Comparison of ENCODE assay signal across 9 mouse cellular contexts in the genomic region with DNA sequence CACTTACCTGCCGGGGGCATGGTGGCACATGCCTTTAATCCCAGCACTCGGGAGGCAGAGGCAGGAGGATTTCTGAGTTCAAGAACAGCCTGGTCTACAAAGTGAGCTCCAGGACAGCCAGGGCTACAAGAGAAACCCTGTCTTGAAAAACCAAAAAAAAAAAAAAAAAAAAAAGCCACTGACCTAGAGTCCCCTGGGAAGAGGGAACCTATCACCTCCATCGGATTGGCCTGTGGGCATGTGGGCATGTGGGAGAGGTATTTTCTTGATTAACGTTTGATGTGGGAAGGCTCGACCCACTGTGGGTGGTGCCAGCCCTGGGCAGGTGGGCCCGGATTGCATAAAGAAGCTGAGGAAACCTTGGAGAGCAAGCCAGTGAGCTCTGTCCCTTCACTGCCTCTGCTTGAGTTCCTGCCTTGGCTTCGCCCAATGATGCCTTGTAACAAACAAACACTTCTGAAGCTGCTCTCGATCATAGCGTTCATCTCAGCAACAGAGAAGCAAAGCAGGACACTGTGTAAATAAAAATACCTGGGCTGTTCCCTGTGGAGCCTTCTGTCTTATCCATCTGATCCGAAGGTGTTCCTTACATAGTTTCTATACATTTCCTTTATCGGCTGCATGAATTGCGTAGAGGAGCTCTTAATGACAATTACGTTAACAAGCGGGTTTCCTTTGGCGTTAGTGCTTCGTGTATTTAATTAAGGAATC.
DNase-seq lines count a peak whose midpoint lies in the region; ATAC-seq and TF ChIP-seq lines count a peak whose summit lies in the region.
"Had no signal": no experiment of that assay in that cellular context is flagged by ENCODE, and none has a peak within 500 bp of the region (broad histone marks: within the 10 kb centered on the region; RNA-seq: fewer than 3 reads in every experiment).

No protein-coding gene starts in this region.

- ATAC-seq in forebrain, embryonic 11.5 days (replicated peaks; ENCODE audit: low FRiP score): no peak
- ATAC-seq in limb, embryonic 14.5 days (ENCODE audit: low FRiP score, low read depth): no peak

- H3K4me3 ChIP-seq in liver, adult 2 months (ENCODE audit: insufficient read depth, low read depth, low read length): no peak overlapping the region
- H3K4me3 ChIP-seq in forebrain, embryonic 11.5 days (ENCODE audit: low read depth, low read length): no peak overlapping the region
- H3K4me3 ChIP-seq in limb, embryonic 14.5 days (replicated peaks; ENCODE audit: low read length): 0 out of 2 replicates have a peak overlapping the region, but pooled peaks have one; percentile 56

- H3K4me1 ChIP-seq in liver, adult 2 months (ENCODE audit: control insufficient read depth, insufficient read depth, low read length): peaks cover 26% of the 10 kb centered on the region
- peaks cover 6% of the 10 kb centered on the region; the same call in 1 of the 2 replicates for H3K4me1 ChIP-seq in forebrain, embryonic 11.5 days (replicated peaks; ENCODE audit: control insufficient read depth, insufficient read depth, low read length)
- H3K4me1 ChIP-seq in limb, embryonic 14.5 days (ENCODE audit: control insufficient read depth, insufficient read depth, low read length): peaks cover 17% of the 10 kb centered on the region

- TF ChIP-seq CTCF in liver, adult 2 months (IDR thresholded peaks at IDR 0.05; ENCODE audit: low read depth, low read length): no peak

- no peak overlapping the region; the same call in 1 of the 2 replicates for H3K27ac ChIP-seq in liver, adult 2 months (replicated peaks; ENCODE audit: insufficient read depth, low read depth, low read length)
- no peak overlapping the region for H3K27ac ChIP-seq in forebrain, embryonic 11.5 days (ENCODE audit: low read depth, low read length)
- H3K27ac ChIP-seq in limb, embryonic 14.5 days (replicated peaks; ENCODE audit: low read depth, low read length): no peak overlapping the region

- H3K9ac ChIP-seq in liver, adult 2 months (ENCODE audit: low read depth, low read length): no peak overlapping the region
- no peak overlapping the region for H3K9ac ChIP-seq in forebrain, embryonic 11.5 days (ENCODE audit: low read length)
- H3K9ac ChIP-seq in limb, embryonic 14.5 days (ENCODE audit: low read depth, low read length, severe bottlenecking): no peak overlapping the region

- peak overlapping the region; percentile 82; the same call in 1 of the 2 replicates for H3K4me2 ChIP-seq in forebrain, embryonic 11.5 days (ENCODE audit: low read depth, low read length, severe bottlenecking)
- peak overlapping the region; percentile 92; the same call in 1 of the 2 replicates for H3K4me2 ChIP-seq in limb, embryonic 14.5 days (replicated peaks; ENCODE audit: low read depth, low read length, severe bottlenecking)

- no peaks in the 10 kb centered on the region for H3K36me3 ChIP-seq in liver, adult 2 months (ENCODE audit: control insufficient read depth, insufficient read depth, low read length)
- H3K36me3 ChIP-seq in forebrain, embryonic 11.5 days (ENCODE audit: control insufficient read depth, insufficient read depth, low read length): no peaks in the 10 kb centered on the region
- no peaks in the 10 kb centered on the region for H3K36me3 ChIP-seq in limb, embryonic 14.5 days (ENCODE audit: control insufficient read depth, insufficient read depth, low read length)
- H3K36me3 ChIP-seq in splenic B cell, adult 2 months (ENCODE audit: control insufficient read depth, insufficient read depth, low read length, poor library complexity, severe bottlenecking): no peaks in the 10 kb centered on the region

- no peak for TF ChIP-seq POLR2A in liver, adult 2 months (IDR thresholded peaks at IDR 0.05; ENCODE audit: extremely low read depth, insufficient read depth, low read length)
- no peak for TF ChIP-seq POLR2A in limb, embryonic 14.5 days (IDR thresholded peaks at IDR 0.05; ENCODE audit: borderline replicate concordance, extremely low read depth, insufficient read depth, insufficient read length)

- no peaks in the 10 kb centered on the region for H3K27me3 ChIP-seq in liver, adult 2 months (ENCODE audit: control insufficient read depth, insufficient read depth, low read length)
- H3K27me3 ChIP-seq in forebrain, embryonic 11.5 days (ENCODE audit: control insufficient read depth, insufficient read depth, low read length): no peaks in the 10 kb centered on the region
- H3K27me3 ChIP-seq in limb, embryonic 14.5 days (ENCODE audit: control insufficient read depth, insufficient read depth, low read length): no peaks in the 10 kb centered on the region
- no peaks in the 10 kb centered on the region for H3K27me3 ChIP-seq in splenic B cell, adult 2 months (ENCODE audit: control insufficient read depth, insufficient read depth, low read length, poor library complexity, severe bottlenecking)

- peak; percentile 49 for DNase-seq in liver, adult 2 months (ENCODE audit: extremely low read depth, low read depth, low spot score)
- no peak for DNase-seq in liver
- DNase-seq in forebrain, embryonic 11.5 days (ENCODE audit: low spot score): no peak
- no peak for DNase-seq in limb, embryonic 14.5 days (ENCODE audit: low spot score)
- DNase-seq in splenic B cell, adult 2 months (ENCODE audit: low read depth, low spot score): peak; percentile 38
- no peak for DNase-seq in adrenal gland, postnatal 14 days
- no peak for DNase-seq in left cerebral cortex, adult 11 months (ENCODE audit: low spot score)
- DNase-seq in kidney, adult 18-20 months: no peak
- DNase-seq: spleen, adult 18-20 months had no signal

- no peaks in the 10 kb centered on the region for H3K9me3 ChIP-seq in forebrain, embryonic 11.5 days (ENCODE audit: control insufficient read depth, low read length)
- no peaks in the 10 kb centered on the region for H3K9me3 ChIP-seq in limb, embryonic 14.5 days (ENCODE audit: control insufficient read depth, low read length)

- peaks cover 4% of the 10 kb centered on the region; the same call in 1 of the 2 replicates for H3K79me2 ChIP-seq in liver, adult 2 months (ENCODE audit: control insufficient read depth, insufficient read depth, low read length)

- WGBS in liver, adult 2 months: 30% methylated on average over 16 of the region's 16 CpGs
- WGBS in forebrain, embryonic 11.5 days: 25% methylated on average over 16 of the region's 16 CpGs
- WGBS in limb, embryonic 14.5 days: 30% methylated on average over 16 of the region's 16 CpGs

Comparison
In these comparisons a context has a peak if more than half of its experiments do, and no peak if none do; other contexts are left out.
1. DNase-seq: peak in liver, adult 2 months (single experiment) and splenic B cell, adult 2 months (single experiment); none in liver (single experiment), forebrain, embryonic 11.5 days (single experiment), limb, embryonic 14.5 days (single experiment), adrenal gland, postnatal 14 days (single experiment), left cerebral cortex, adult 11 months (single experiment) and kidney, adult 18-20 months (single experiment).